Mouse (Mus musculus) G1E (cell line): ENCODE measurements around the gene Ipcef1. TPM values are rescaled to one million over a fixed set of nuclear protein-coding genes. Genes with fewer than 3 reads are reported as not detected.

Experiments used
- ATAC-seq: 2 replicates; pipeline ENCODE4 v1.8.0; 2016; ENCODE audit warnings: mild to moderate bottlenecking; ENCODE audit not compliant: insufficient number of reproducible peaks, poor library complexity, low FRiP score, severe bottlenecking; ENCODE audit errors: extremely low read depth
- DNase-seq: peaks from one replicate; pipeline ENCODE4 v3.0.0; 2012; ENCODE audit warnings: low spot score
- H3K27me3 ChIP-seq: 2 replicates; pipeline ENCODE4 v1.6.1; 2012; ENCODE audit warnings: mild to moderate bottlenecking, low read length, inconsistent platforms; ENCODE audit not compliant: insufficient read depth
- H3K36me3 ChIP-seq: replicated peaks from 2 replicates; pipeline ENCODE3; 2012; ENCODE audit warnings: mild to moderate bottlenecking, inconsistent platforms
- H3K4me1 ChIP-seq: 2 replicates; pipeline ENCODE4 v1.6.1; 2012; ENCODE audit warnings: low read depth, low read length, inconsistent platforms, mixed read lengths; ENCODE audit not compliant: insufficient read depth
- H3K4me3 ChIP-seq: 2 replicates; pipeline ENCODE4 v1.5.1; 2012; ENCODE audit warnings: low read depth, mild to moderate bottlenecking, inconsistent platforms, low read length, moderate library complexity, mixed read lengths
- H3K9me3 ChIP-seq: replicated peaks from 2 replicates; pipeline ENCODE4 v1.6.1; 2012; ENCODE audit warnings: inconsistent platforms
- CTCF ChIP-seq: IDR thresholded peaks from 2 replicates; pipeline ENCODE4 v1.5.1; 2012; ENCODE audit warnings: low read depth, low read length, inconsistent platforms, mixed read lengths
- GATA1 ChIP-seq: IDR thresholded peaks from 2 replicates; pipeline ENCODE4 v1.6.1; 2012; ENCODE audit warnings: borderline replicate concordance, low read length, inconsistent platforms, mixed read lengths
- GATA2 ChIP-seq: IDR thresholded peaks from 2 replicates; pipeline ENCODE4 v1.6.1; 2012; ENCODE audit warnings: low read depth, low read length, inconsistent platforms, borderline replicate concordance
- POLR2AphosphoS5 ChIP-seq: IDR thresholded peaks from 2 replicates; pipeline ENCODE4 v1.6.1; 2012; ENCODE audit warnings: low read depth, low read length, inconsistent platforms; ENCODE audit not compliant: insufficient replicate concordance
- TAL1 ChIP-seq: conservative IDR thresholded peaks from 2 replicates; pipeline ENCODE4 v1.6.1; 2012; ENCODE audit warnings: low read depth, low read length, inconsistent platforms, mixed read lengths
- polyA plus RNA-seq: library from polyadenylated mRNA; stranded (reverse); fragments of >175 nt; gene quantifications from 2 replicates; pipeline ENCODE4 v1.2.3, GENCODE M21; 2012
- total RNA-seq, 2 experiments: library from RNA; stranded (forward) in 1 of 2; stranded (reverse) in 1 of 2; fragments of 200-1000 nt in 1 of 2; fragments of >200 nt in 1 of 2; fragmentation: Nextera tagmentation in 1 of 2; gene quantifications; 2 replicates each; pipeline ENCODE4 v1.2.3; 2014 to 2017

The Ipcef1 gene
- total and polyA plus RNA-seq, 3 experiments, result 0.11 TPM; not detected in 2

DNA sequence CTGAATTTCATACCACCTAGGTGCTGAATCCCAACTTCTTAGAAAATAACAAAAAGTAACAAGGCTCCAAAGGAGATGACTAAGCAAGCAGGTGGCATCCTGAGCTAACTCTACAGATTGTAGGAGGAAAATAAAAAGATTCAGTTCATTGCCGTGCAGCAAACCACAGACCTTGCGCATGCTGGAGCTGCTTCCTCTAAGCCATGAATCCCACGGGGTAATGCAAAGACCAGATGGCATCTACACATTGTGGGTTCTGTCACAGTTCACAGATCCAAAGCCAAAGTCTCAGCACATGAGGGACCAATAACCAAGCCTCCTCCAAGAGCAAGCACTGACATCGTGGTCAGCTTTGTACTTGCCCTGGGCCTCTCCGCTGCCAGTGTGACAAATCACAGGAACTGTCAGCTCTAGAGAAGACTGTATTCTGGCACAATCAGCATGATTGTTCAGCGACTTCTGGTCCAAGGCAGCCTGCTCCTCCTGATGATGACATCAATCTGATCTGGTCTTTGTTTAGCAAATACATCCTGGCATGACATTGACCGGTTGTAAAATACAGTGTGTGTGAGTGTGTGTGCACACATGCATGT, 204.0 kb downstream of the Ipcef1 start:
- Histone ChIP-seq H3K9me3 (no peaks in the 10 kb centered on the region), H3K36me3 (no peaks in the 10 kb centered on the region), H3K4me3 (no peak overlapping the region), H3K4me1 (no peaks in the 10 kb centered on the region), H3K27me3 (no peaks in the 10 kb centered on the region)
- no peak for TF ChIP-seq GATA2
- TF ChIP-seq CTCF, result no peak
- TF ChIP-seq GATA1, result no peak
- TF ChIP-seq POLR2AphosphoS5, result no peak
- no peak for ATAC-seq
- DNase-seq, result no peak

DNA sequence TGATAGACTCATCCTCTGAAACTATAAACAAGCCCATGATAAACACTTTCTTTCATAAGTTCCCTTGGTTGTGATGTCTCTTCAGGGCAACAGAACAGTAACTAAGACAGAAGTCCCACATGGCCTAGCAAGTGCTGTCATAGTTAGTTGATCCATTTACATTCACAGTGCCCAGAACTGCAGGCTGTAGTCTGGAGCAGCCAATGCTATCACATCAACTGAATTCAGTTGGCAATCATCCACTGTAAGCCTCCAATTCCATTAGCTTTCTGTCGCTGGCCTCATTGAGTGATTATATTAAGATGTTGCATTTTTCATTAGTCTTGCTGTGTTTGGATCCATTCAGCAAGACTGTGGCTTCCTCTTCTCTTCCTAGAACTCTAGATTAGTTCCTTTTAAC, 206.0 kb downstream of the Ipcef1 start:
- no peak for ATAC-seq

DNA sequence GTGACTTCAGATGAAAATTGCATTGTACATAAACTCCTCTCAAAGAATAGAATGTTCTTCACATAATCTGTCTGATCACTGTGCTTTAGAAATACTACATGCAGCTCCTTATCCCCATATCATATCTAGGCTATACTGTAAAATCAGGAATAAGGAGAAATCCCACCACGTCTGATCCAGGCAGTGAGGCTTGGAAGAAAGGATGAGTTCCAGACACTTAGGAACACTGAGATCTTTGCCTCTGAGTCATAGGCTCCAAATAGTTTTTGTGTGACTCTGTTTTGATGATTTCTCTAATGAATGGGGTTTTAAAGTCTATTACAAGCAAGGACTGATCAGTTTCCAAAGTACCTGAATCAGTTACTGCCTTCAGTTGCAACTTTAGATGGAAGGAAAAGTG, 210.1 kb downstream of the Ipcef1 start:
- Histone ChIP-seq H3K27me3 (no peaks in the 10 kb centered on the region), H3K4me1 (no peaks in the 10 kb centered on the region), H3K9me3 (no peaks in the 10 kb centered on the region), H3K4me3 (no peak overlapping the region), H3K36me3 (no peaks in the 10 kb centered on the region)
- no peak for ATAC-seq
- no peak for TF ChIP-seq GATA1
- TF ChIP-seq POLR2AphosphoS5, result no peak
- no peak for TF ChIP-seq CTCF
- no peak for TF ChIP-seq GATA2
- TF ChIP-seq TAL1, result no peak
- DNase-seq, result no peak

More for the DNA sequence above, 206.0 kb downstream of the Ipcef1 start:
- Histone ChIP-seq H3K27me3 (no peaks in the 10 kb centered on the region), H3K4me1 (no peaks in the 10 kb centered on the region), H3K9me3 (no peaks in the 10 kb centered on the region), H3K36me3 (no peaks in the 10 kb centered on the region), H3K4me3 (no peak overlapping the region)
- no peak for DNase-seq
- TF ChIP-seq GATA1 (no peak), CTCF (no peak), POLR2AphosphoS5 (no peak), GATA2 (no peak), TAL1 (no peak)

Other genes starting within 250 kb of the Ipcef1 start
- gene Cnksr3, start 159.8 kb upstream of the Ipcef1 start, total RNA-seq (2014; fragmentation: Nextera tagmentation), result not detected in 2 replicates
- gene Cnksr3, start 159.8 kb upstream of the Ipcef1 start, total RNA-seq (2017), result not detected in 2 replicates
- gene Cnksr3, start 159.8 kb upstream of the Ipcef1 start, polyA plus RNA-seq, result not detected in 2 replicates